Mouse (Mus musculus): ENCODE measurements at regions not wholly inside any gene's neighbourhood (a gene's known extent, or its start where the extent isn't known, plus 50 kb on each side); places are given as distances from the start of the nearest gene placed in this dataset.

GRCm38 (mm10) chr1:141440234-141440633 lies 1194.3 kb downstream of the Kcnt2 start:
- no peak overlapping the region for H3K4me3 ChIP-seq
- no peaks in the 10 kb centered on the region for H3K27me3 ChIP-seq (ENCODE audit: control insufficient read depth, insufficient read depth, insufficient read length)
- H3K79me2 ChIP-seq (ENCODE audit: control insufficient read depth, insufficient read depth) = no peaks in the 10 kb centered on the region
- TF ChIP-seq MAX (IDR thresholded peaks at IDR 0.05; ENCODE audit: low read depth) (no peak), E2F4 (IDR thresholded peaks at IDR 0.05; ENCODE audit: insufficient read depth) (no peak), POLR2A (IDR thresholded peaks at IDR 0.05; ENCODE audit: insufficient read length, low read depth) (no peak), SRF (IDR thresholded peaks at IDR 0.05; ENCODE audit: control insufficient read depth, insufficient read length, low read depth) (no peak), TCF12 (IDR thresholded peaks at IDR 0.05; ENCODE audit: insufficient read depth, poor library complexity, severe bottlenecking) (no peak), TCF3 (IDR thresholded peaks at IDR 0.05; ENCODE audit: insufficient read length, low read depth) (no peak), REST (IDR thresholded peaks at IDR 0.05; ENCODE audit: insufficient read depth, insufficient read length) (no peak), CEBPB (IDR thresholded peaks at IDR 0.05; ENCODE audit: insufficient read depth, poor library complexity, severe bottlenecking) (no peak), POLR2AphosphoS2 (IDR thresholded peaks at IDR 0.05; ENCODE audit: insufficient read length, low read depth) (no peak), USF1 (IDR thresholded peaks at IDR 0.05; ENCODE audit: low read depth) (no peak), MYOD1 (IDR thresholded peaks at IDR 0.05; ENCODE audit: control insufficient read depth in 1 of 3, insufficient read length in 2 of 3, low read depth in 2 of 3) (no peak), MYOG (IDR thresholded peaks at IDR 0.05; ENCODE audit: control insufficient read depth in 1 of 3, insufficient read depth in 1 of 3, insufficient read length in 2 of 3, low read depth in 2 of 3) (no peak)
- H3K36me3 ChIP-seq (ENCODE audit: control insufficient read depth, insufficient read depth) = no peaks in the 10 kb centered on the region
- no peak overlapping the region for H3ac ChIP-seq (ENCODE audit: control insufficient read depth, insufficient read length)
- H3K4me2 ChIP-seq (ENCODE audit: low read depth) = no peak overlapping the region

DNA sequence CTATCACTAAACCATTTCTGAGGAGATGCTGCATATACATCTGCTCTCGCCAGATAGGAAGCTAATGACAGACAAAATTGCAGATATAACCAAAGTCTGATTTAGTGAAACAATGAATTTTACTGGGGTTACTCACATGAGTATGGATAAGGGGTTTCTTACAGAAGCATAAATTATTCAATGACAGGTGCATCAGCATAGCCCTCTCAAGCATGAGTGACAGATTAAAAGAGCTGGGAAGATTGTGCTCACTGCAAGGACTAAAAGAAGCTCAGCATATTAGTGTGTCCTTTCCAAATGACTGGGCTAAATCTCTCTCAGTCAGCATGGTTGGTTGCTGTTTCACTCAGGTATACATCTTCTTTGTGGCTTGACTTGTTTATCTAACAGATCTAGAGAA lies 1205.0 kb downstream of the Kcnt2 start:
- TF ChIP-seq TCF3 (IDR thresholded peaks at IDR 0.05; ENCODE audit: insufficient read length, low read depth) (no peak), REST (IDR thresholded peaks at IDR 0.05; ENCODE audit: insufficient read depth, insufficient read length) (no peak), E2F4 (IDR thresholded peaks at IDR 0.05; ENCODE audit: insufficient read depth) (no peak), MAX (IDR thresholded peaks at IDR 0.05; ENCODE audit: low read depth) (no peak), USF1 (IDR thresholded peaks at IDR 0.05; ENCODE audit: low read depth) (no peak), SRF (IDR thresholded peaks at IDR 0.05; ENCODE audit: control insufficient read depth, insufficient read length, low read depth) (no peak), MYOD1 (IDR thresholded peaks at IDR 0.05; ENCODE audit: control insufficient read depth in 1 of 3, insufficient read length in 2 of 3, low read depth in 2 of 3) (no peak), POLR2AphosphoS2 (IDR thresholded peaks at IDR 0.05; ENCODE audit: insufficient read length, low read depth) (no peak), TCF12 (IDR thresholded peaks at IDR 0.05; ENCODE audit: insufficient read depth, poor library complexity, severe bottlenecking) (no peak), CEBPB (IDR thresholded peaks at IDR 0.05; ENCODE audit: insufficient read depth, poor library complexity, severe bottlenecking) (no peak), POLR2A (IDR thresholded peaks at IDR 0.05; ENCODE audit: insufficient read length, low read depth) (no peak), MYOG (IDR thresholded peaks at IDR 0.05; ENCODE audit: control insufficient read depth in 1 of 3, insufficient read depth in 1 of 3, insufficient read length in 2 of 3, low read depth in 2 of 3) (no peak)
- H3K4me3 ChIP-seq = no peak overlapping the region
- no peaks in the 10 kb centered on the region for H3K79me2 ChIP-seq (ENCODE audit: control insufficient read depth, insufficient read depth)
- H3K4me2 ChIP-seq (ENCODE audit: low read depth) = no peak overlapping the region
- no peaks in the 10 kb centered on the region for H3K27me3 ChIP-seq (ENCODE audit: control insufficient read depth, insufficient read depth, insufficient read length)
- no peaks in the 10 kb centered on the region for H3K36me3 ChIP-seq (ENCODE audit: control insufficient read depth, insufficient read depth)
- no peak overlapping the region for H3ac ChIP-seq (ENCODE audit: control insufficient read depth, insufficient read length)

GRCm38 (mm10) chr1:141464576-141464975 lies 1218.6 kb downstream of the Kcnt2 start:
- H3K27me3 ChIP-seq (ENCODE audit: control insufficient read depth, insufficient read depth, insufficient read length) = no peaks in the 10 kb centered on the region
- no peak overlapping the region for H3K4me2 ChIP-seq (ENCODE audit: low read depth)
- H3K36me3 ChIP-seq (ENCODE audit: control insufficient read depth, insufficient read depth) = no peaks in the 10 kb centered on the region
- TF ChIP-seq MYOD1 (IDR thresholded peaks at IDR 0.05; ENCODE audit: control insufficient read depth in 1 of 3, insufficient read length in 2 of 3, low read depth in 2 of 3) (no peak), MYOG (IDR thresholded peaks at IDR 0.05; ENCODE audit: control insufficient read depth in 1 of 3, insufficient read depth in 1 of 3, insufficient read length in 2 of 3, low read depth in 2 of 3) (no peak), TCF3 (IDR thresholded peaks at IDR 0.05; ENCODE audit: insufficient read length, low read depth) (no peak), USF1 (IDR thresholded peaks at IDR 0.05; ENCODE audit: low read depth) (no peak), SRF (IDR thresholded peaks at IDR 0.05; ENCODE audit: control insufficient read depth, insufficient read length, low read depth) (no peak), POLR2AphosphoS2 (IDR thresholded peaks at IDR 0.05; ENCODE audit: insufficient read length, low read depth) (no peak), MAX (IDR thresholded peaks at IDR 0.05; ENCODE audit: low read depth) (no peak), REST (IDR thresholded peaks at IDR 0.05; ENCODE audit: insufficient read depth, insufficient read length) (no peak), CEBPB (IDR thresholded peaks at IDR 0.05; ENCODE audit: insufficient read depth, poor library complexity, severe bottlenecking) (no peak)
- no peaks in the 10 kb centered on the region for H3K79me2 ChIP-seq (ENCODE audit: control insufficient read depth, insufficient read depth)
- no peak overlapping the region for H3K4me3 ChIP-seq
- no peak overlapping the region for H3ac ChIP-seq (ENCODE audit: control insufficient read depth, insufficient read length)
